Mouse (Mus musculus) cerebellum, adult 18-20 months (tissue): ENCODE data around the gene Ccdc28b.

Experiments used
- DNase-seq, 2 experiments: peaks; one replicate each; pipeline ENCODE4 v3.0.0; 2021

Gene Ccdc28b

DNA sequence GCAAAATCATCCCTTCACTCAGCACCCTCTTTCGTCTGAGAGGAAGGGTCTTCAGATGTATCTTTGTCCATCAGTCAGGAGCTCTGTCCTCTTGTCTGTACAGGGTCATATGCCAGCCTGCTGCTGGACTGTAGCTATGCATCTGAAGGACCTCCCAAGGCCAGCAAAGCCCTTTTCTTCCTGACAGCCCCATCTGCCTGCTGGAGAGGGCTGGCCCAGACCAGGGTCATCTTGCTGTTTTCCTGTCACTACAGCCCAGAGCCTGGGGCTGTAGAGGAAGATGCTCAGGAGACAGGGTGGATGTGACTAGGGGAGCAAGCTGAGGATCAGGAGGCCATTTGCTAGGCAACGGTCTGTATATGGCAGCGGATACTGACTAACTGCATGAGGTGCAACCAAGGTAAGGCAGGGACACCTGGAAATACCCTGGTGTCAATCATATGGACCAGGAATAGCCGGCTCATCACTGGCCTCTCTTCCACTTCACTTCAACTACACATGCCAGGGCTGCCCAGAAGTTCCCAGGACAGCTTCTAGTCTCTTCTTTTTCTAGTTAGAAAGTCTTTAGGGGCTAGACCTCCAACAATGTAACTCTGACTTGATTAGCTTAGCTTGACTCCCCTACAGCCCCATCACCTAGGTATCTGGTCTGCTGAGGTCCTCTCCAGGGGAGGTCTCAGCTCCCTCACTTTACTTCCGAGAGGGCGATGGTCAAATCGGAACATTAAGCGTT lies 778 bp downstream of the Ccdc28b start:
- peak; percentile 40 to 60 for DNase-seq

DNA sequence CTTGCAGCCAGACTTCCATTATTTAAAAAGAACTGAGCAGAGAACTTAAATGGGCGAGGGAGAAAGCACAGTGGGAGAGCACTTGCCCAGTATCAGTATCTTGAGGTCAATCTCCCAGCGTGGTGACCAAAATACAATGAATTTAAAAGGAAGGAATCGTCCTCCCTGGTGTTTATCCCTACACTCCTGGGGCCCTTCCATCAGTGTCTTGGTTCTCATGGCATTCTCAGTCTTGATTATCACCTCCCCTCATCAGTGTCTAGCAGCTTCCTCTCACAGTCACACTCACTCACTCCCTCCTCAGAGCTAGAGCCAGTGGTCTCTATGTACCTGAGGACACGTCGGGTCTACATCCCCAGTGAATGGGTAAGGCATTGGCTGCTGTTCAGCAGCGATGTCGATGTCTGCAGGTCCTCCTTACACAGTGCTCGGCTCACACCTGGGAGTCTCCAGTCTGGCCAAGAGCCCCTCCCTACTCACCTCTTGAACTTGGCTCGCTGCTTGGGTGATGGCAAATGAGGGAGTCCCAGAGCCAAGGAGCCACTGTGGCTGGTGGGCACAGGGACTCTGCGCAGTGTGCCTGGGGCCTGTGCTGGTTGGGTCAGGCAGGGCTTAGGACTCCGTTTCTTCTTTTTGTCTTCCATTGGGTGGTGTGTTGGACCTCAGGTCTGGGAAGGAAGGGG lies 1.5 kb downstream of the Ccdc28b start:
- DNase-seq: peak; percentile 56 to 59

DNA sequence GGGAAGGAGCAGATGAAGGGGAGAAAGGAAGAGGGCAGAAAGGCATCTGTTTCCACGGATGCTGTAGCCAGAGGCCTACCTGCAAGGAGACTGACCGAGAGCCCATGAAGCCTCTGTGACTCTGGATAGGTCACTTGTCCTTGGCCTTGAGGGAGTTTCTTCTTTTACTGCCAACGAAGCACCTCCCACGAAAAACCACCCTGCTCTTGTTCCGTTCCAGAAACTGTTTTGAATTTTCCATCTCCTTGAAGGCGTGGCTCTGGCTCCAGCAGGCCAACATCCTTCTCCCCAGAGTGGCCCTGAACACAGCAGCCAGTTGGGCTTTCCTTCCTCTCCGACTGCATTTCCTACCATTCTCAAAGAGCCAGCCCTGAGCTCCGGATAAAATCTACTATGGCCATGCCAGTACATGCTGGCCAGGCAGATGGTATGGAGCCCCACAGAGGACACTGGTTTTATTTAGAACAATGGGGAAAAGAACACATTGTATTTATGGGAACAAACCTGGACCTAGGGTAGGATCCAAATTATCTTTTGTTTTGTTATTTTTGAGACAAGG lies 2.4 kb downstream of the Ccdc28b start:
- DNase-seq: peak; percentile 79 to 87

DNA sequence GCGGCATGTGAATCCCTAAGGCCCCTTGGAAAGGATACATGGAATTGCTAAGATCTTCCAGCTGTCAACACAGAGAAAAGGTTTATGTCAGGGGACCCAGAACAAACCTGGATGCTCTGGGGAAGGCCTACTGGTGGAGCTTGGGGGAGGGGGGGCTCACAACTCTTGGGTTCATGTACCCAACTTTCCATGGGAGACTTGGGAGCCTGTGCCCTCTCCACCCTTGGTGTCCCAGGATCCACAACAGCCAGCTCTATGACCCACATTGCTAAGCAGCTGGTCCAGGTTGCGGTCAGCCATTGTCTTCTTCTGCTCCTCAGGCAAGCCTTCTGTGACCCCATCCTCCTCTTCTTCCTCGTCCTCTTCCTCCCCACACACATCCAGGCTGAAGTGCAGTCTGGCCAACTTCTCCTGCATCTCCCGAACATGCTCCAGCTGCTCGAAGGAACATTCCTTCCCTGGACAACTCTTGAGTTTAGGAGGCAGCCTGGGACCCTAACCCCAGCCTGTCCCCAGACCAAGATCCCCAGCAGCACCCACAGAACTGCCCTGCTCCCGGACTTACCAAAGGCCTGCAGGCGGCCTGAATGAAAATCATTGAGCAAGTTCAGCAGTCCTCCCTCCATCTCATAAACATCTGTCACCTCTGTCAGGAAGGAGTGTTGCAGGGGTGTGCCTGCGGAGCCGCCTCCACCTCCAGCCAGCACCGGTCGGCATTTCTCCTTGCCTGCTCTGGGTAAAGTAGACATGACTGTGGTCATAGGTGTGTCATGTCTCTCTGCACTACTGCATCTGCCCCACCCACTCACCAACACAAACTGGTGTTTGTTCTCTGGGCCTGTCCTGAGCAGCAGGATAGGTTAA lies 3.1 kb downstream of the Ccdc28b start:
- no peak for DNase-seq

DNA sequence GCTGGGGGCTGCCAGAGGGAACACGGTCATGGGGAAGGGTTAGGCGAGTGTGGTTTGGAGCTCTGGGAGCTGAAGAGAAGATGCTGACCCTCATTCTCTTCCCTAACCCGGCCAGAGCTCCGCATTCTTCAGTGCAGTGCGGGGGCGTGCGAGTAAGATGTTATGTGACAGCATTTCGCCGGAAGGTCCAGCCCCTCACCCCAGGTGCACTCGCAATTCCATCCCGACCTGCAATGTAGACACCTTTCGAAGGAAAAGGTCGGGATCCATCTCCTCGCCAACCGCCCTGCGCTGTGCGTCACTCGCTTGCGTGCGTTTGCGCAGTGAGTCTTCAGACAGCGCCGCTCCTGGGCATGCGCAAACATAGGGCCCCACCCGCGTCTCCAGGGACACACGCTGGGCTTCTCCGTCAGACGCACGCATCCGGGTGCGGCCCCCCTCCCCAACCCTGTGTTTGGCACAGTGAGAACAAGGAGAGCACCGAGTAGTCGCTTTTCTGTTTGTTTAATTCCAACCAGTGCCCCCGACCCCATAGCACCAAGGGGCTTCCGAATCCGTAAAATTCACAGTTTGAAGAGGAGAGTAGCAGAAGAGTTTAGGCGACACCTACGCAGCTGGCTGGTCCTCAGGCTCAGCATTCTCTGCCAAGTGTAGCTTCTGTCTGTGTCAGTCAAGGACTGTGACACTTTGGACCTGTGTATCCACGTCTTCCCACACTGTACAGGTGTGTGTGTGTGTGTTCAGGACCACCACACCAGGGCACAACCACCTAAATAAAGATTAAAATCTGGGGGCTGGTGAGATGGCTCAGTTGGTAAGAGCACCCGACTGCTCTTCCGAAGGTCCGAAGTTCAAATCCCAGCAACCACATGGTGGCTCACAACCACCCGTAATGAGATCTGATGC lies 4.7 kb downstream of the Ccdc28b start, which contains the start of gene Iqcc:
Iqcc (minus strand) TSS at position 314 of the 906 bp plus-strand sequence.
- peak; percentile 95 to 96 for DNase-seq

DNA sequence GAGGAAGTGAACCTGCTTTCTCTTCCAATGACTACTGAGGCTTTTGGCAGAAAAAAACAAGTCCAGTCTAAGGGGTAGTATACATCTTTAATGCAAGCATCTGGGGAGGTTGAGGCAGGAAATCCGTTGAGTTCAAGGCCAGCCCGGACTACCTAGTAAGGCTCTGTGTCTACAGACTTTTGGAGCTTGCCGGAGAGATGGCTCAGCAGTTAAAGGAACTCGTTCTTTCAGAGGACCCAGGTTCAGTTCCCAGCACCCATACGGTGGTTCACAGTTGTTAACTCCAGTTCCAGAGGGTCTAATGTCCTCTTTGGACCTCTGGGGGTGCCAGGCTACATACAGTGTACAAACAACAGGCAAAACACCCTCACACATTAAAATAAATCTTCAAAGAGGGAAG lies 5.7 kb downstream of the Ccdc28b start:
- DNase-seq: no peak

DNA sequence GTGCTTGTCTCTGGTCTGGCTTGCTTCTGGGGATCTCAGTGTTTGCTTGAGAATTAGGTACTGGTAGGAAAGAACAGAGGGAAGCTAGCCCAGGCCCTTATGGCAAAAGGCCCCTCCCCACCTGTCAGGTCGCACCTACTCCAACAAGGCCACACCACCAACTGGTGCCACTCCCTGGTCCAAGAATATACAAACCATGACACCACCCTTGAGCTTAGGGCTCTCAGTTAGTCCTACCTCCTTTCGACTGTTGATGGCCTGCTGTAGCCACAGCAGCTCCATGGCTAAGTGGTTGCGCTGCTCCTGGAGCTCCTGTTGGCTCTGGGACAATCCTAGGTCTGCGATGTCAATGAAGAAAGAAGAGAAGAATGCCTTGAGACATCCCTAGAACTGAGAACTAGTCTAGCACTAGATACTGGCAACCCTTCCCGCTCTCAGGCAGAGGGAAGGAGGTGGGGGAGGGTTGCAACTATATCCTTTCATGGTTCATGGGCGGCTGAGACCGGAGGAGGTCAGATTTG lies 6.6 kb downstream of the Ccdc28b start:
- DNase-seq: no peak

DNA sequence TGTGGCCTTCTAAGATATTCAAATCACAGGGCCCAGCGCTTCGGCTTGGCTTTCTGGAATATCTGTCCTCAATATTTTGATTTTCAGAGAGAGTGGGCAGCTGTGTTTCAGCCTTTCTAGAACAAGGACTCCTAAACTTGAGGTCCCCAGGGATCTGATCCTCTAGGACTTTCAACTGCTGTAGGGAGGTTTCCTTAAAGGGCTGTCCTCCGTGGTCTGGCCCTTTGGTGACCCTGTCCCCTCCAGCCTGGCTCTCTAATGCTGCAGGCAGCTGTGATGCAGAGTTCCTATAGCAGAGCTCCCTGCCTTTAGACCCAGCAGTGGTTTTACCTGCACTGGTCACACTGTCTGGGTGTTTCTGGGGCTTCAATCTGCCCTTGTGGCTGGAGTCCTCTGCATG lies 7.1 kb downstream of the Ccdc28b start:
- no peak for DNase-seq

DNA sequence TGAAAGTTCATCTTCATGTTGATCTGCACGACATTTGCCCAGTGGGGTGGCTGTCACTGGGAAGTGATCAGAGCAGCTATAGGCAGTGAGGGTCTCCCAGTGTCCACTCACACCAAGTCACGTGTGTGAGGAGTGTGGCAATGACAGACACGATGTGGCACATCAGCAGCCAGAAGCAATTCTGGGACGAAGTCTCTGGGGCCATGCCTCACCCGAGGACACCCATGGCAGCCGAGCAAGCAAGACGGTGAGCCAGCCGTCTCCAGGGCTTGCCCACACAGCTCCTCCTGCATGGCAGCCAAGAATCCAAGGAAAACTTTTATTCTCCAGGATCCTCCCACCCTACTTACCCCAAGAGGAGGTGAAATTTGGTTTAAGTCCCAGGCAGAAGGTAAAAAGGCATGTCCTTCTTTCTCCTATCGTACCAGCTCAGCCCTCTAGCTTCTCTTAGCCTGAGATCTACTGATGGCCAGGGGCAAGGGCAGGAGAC lies 7.9 kb downstream of the Ccdc28b start:
- DNase-seq: no peak

DNA sequence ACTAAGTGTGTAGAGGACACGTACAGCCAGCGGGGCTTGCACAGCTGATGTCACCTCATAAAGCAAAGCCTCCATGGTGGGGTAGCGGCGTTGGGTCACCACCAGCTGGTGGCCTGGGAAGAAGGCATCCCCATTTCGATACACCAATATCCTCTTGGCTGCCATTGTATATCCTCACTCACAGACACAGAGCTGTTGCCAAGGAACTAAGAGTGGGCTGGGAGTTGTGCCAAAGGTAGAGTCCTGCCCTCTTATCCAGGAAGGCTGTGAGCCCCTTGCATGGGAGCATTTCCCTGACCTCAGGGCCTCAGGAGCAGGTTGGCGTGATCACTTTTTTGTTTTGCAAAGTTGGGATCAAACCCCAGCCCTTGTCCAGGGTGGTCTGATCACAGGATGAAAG lies 9.7 kb downstream of the Ccdc28b start, which contains the start of gene Dcdc2b:
Dcdc2b (minus strand) TSS at position 165 of the 400 bp plus-strand sequence.
- no peak for DNase-seq

DNA sequence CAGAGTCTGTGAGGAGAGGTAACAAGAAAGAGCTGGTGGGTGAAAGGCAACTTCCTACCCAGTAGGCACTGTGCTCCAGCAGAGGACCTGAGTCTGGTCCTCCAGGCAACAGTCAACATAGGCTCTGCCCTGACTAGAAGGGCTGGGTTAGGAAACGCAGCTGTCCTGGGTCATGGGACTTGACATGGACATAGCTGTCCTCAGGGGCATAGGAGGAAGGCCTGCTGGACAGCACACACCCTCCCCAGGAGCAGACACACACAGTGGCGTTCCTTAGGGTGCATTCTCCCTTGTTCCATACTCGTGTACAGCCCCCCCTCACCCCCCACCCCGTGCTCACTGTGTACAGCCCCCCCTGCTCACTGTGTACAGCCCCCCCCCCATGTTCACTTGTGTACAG lies 13.3 kb downstream of the Ccdc28b start:
- DNase-seq: no peak

DNA sequence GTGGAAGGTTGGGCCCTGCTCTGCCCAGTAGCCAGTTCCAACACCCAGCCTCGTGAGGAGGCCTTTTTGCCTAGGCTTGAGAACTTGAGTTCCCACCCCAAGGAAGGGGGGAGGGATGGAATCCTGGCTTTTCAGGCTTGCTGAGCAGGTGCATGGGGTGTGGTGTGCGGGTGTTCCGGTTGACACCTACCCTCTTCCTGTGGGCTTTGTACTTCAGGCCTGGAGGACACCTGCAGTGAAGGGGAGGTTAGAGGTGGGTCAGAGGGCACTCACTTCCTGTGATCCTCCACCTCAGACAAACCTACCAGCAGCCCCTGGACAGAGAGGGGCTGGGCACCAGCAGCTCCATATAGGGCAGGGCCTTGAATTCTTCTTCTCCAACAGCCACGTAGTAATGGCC lies 13.7 kb downstream of the Ccdc28b start:
- DNase-seq: no peak

DNA sequence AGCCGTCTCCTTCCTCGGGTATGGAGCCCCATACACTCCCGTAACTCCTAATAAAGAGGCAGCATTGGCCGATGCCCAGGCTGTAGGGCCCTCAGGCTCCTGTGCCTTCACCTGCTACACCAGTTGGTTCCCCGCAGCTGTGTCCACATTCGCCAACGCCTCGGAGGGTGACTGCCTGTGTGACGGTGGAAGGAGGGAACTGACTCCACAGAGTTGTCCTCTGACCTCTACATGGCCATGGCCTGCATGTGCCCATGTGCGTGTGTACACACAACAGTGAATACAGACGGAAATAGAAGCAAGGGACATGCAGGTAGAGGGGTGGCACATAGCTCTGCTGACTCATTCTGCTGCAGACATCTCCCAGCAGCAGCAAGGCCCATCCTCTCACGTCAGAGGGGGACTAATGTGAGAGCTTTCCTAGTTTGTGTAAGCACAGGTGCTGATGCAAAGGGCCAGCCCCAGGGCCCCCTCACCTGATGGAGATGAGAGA lies 14.6 kb downstream of the Ccdc28b start:
- DNase-seq: no peak

DNA sequence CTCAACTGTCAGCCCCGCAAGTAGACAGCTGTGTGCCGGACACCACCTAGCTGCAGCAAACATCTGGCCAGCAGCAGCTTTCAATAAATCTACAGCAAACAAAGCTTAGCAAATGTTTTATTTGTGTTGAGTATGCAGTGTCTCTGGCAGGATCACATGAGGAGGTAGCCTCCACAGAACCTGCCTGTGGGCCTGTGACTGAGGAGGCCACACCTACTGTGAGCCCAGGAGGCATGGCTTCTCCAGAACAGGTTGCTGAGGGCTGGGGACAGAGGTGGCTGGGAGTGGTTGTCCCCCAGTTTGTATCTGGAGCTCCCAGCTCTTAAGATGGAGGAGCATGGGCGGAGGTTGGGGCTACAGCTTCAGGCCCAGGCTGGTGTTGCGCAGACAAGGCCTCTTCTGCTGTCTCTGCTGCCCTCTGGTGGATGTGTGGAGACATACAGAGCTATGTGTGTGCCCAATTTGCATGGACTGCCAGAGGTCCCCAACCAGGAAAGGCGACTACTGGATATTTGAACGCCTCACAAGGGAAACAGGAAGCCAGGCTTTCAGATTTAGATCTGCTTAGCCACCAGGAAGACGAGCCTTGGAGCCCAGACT lies 15.2 kb downstream of the Ccdc28b start:
- peak; percentile 84 to 87 for DNase-seq

DNA sequence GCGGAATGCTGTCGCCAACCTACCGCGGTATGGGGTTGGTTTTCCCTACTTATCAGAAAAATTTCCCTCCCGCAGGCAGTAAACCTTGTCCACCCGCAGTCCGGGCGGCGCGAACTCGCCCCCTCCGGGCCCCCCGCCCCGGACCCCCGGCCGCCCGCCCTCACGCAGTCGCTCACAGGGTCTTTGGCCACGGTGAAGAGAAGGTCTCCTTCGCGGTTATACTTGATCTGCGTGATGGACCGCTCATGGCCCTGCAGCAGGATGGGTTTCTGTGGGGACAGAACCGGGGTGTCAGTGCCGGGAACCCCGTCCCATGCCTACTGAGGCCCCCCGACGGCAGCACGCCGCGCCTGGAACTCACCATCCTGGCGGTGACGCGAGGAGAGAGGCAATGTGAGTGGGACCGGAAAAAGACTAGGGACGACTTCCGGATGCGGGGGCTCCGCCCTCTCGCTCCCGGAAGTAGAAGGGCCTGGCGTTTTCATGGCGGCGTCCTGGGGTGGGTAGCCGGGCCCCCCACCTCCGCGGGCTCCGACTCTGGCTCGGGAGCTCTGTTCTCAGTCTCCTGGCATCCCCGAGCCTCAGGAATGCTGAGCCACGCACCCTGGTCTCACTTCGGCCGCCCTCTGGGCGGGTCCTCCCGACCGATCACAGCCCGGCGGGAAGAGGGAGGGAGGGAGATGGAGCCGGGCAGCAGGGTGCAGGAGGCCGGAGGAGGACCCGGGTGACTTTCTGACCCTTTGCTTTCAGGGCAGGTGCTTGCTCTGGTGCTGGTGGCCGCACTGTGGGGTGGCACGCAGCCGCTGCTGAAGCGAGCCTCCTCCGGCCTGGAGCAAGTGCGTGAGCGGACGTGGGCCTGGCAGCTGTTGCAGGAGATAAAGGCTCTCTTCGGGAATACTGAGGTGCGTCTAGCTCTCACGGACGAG lies 23.3 kb downstream of the Ccdc28b start, which contains the start of the genes Eif3i and Tmem234:
Eif3i (minus strand) TSS at position 416 of the 926 bp plus-strand sequence.
Tmem234 (plus strand) TSS at position 436 of the 926 bp plus-strand sequence.
- DNase-seq: peak; percentile 83 to 84

DNA sequence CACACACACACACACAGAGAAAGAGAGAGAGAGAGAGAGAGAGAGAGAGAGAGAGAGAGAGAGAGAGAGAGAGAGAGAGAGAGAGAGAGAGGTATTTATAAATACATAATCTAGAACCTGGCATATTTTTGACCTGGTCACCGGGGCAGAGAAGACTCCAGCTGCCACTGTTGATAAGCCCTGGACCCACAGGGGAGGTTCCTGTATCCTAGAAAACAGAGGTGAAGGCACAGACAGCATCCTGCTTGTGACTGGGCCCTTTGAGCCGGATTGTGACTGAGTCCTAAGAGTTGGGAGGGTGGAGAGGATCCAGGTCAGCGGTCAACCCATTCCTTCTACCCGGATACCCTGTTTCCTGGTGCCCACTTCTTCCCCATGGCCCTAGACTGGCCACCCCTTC lies 34.9 kb downstream of the Ccdc28b start:
- no peak for DNase-seq

DNA sequence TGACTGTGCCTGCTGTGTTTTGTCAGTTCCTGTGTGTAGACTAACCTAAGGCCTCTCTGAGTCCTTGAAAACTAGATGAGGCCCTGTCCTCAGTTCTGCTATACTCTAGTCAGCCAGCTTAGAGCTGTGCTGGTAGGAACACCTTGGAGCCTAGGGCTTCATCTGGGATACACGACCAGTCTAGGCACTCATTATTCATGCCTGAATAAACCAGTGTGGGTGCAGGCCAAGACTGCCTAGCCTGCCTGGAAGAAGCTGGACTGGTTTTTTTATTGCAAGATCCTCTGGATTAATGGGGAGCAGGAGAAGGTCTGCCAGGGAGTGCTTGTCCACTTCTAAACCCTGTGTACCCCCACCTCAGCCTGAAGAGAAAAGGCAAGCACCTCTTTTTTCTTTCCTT lies 36.8 kb downstream of the Ccdc28b start:
- no peak for DNase-seq

DNA sequence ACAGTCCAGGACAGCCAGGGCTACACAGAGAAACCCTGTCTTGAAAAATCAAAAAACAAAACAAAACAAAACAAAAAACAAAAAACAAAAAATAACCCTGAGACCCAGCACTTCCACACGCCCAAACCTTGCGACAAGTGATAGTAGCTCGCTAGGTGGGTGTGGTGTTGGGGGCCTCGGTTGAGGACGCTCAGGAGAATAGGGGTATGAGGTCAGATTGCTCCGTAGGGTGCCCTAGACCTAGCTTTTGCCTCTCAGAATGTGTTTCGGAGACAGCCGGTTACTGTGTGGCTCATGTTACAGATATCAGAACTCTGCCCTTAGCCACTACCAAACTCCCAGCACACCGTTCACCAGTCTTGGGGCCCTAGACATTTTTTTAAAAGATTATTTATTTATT lies 38.0 kb downstream of the Ccdc28b start:
- no peak for DNase-seq

DNA sequence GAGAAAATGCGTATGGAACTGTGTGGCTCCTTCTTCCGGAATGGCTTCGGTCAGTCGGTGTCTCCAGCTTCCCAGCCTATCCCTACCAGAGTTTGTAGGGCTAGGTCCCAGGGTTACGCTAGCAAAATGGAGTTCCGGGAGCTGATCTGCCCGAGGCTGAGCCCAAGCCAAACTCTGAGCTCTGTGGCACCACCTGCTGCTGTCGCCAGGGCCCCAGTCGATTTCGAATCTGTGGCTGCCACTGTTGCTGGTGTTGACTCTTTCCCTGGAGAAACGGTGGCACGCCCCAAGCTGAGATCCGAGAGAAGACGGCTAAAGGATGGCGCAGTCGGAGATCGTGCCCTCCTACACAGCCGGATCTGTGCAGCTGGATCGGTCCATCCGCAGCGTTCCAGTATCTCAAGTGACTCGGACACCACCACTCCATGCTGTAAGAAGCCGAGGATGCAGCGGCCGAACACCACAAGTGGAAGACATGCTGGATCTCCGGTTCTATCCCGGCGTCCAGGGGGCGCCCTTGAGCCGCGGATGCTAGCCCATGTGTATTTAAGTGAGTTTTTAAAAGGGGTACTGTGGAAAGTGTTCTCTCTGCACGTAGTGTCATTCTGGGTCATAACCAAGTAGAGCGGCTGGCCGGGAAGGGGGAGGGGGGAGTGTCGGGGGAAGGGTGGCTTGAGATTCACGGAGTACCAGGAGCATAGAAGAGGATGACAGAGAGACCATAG lies 38.7 kb downstream of the Ccdc28b start:
- DNase-seq: peak; percentile 75 to 88
